ENCODE assay signal across 8 mouse cellular contexts in the genomic region with DNA sequence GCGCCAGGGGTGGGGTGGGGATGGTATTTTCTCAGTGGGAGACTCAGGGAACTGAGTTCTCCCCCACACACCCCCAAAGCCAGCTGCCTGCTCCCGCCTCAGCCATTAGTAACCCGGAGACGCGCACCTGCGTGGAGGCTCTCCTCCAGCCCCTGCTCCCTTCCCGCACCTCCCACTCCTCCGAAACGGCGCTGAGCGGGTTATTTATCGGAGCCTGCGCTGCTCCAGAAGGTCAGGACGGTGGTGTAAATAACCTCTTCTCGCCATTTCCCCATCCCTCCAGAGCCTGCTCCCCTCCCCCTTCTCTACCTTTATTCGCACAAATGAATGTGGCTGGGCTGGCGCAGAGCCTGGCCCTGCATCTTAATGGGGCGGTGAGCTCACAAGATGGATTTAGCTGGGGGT. TPM values are rescaled to one million over a fixed set of nuclear protein-coding genes. Genes with fewer than 3 reads are reported as not detected.
DNase-seq lines count a peak whose midpoint lies in the region; ATAC-seq and TF ChIP-seq lines count a peak whose summit lies in the region.

No protein-coding gene starts in this region.

- DNase-seq in left cerebral cortex, adult 18-20 months (ENCODE audit: low spot score in 2 of 2): peak; percentile 59 to 70
- DNase-seq in left cerebral cortex, adult 11 months (ENCODE audit: low spot score): no peak
- DNase-seq in cerebellum, postnatal 10 days: peak; percentile 82 to 86
- peak; percentile 77 for DNase-seq in forelimb bud, embryonic 11.5 days (ENCODE audit: low read depth, low spot score)
- peak; percentile 89 for DNase-seq in limb, embryonic 14.5 days (ENCODE audit: low spot score)
- DNase-seq in B cell, adult 2 months: no peak
- DNase-seq in urinary bladder, postnatal 14 days (ENCODE audit: low spot score): no peak

- no peaks in the 10 kb centered on the region for H3K27me3 ChIP-seq in limb, embryonic 14.5 days (ENCODE audit: control insufficient read depth, insufficient read depth, low read length)
- no peaks in the 10 kb centered on the region for H3K27me3 ChIP-seq in stomach, embryonic 15.5 days (replicated peaks)

- H3K9me3 ChIP-seq in limb, embryonic 14.5 days (ENCODE audit: control insufficient read depth, low read length): no peaks in the 10 kb centered on the region
- H3K9me3 ChIP-seq in stomach, embryonic 15.5 days: no peaks in the 10 kb centered on the region

- peaks cover 13% of the 10 kb centered on the region for H3K36me3 ChIP-seq in limb, embryonic 14.5 days (ENCODE audit: control insufficient read depth, insufficient read depth, low read length)
- peaks cover 15% of the 10 kb centered on the region for H3K36me3 ChIP-seq in stomach, embryonic 15.5 days

- 0 out of 2 replicates have a peak overlapping the region, but pooled peaks have one; percentile 18 for H3K9ac ChIP-seq in limb, embryonic 14.5 days (ENCODE audit: low read depth, low read length, severe bottlenecking)
- no peak overlapping the region for H3K9ac ChIP-seq in stomach, embryonic 15.5 days

- peak overlapping the region; percentile 46 for H3K4me2 ChIP-seq in limb, embryonic 14.5 days (replicated peaks; ENCODE audit: low read depth, low read length, severe bottlenecking)
- peak overlapping the region; percentile 40 for H3K4me2 ChIP-seq in stomach, embryonic 15.5 days

- TF ChIP-seq POLR2A in limb, embryonic 14.5 days (IDR thresholded peaks at IDR 0.05; ENCODE audit: borderline replicate concordance, extremely low read depth, insufficient read depth, insufficient read length): no peak

- peak overlapping the region; percentile 93 for H3K27ac ChIP-seq in limb, embryonic 14.5 days (replicated peaks; ENCODE audit: low read depth, low read length)
- H3K27ac ChIP-seq in stomach, embryonic 15.5 days: peak overlapping the region; percentile 83

- WGBS in limb, embryonic 14.5 days: 3% methylated on average over 18 of the region's 18 CpGs
- 14% methylated on average over 18 of the region's 18 CpGs for WGBS in stomach, embryonic 15.5 days

- peak; percentile 60 for ATAC-seq in limb, embryonic 14.5 days (ENCODE audit: low FRiP score, low read depth)
- ATAC-seq in stomach, embryonic 15.5 days (ENCODE audit: insufficient read depth, low FRiP score, low read depth): no peak

- peaks cover 95% of the 10 kb centered on the region for H3K4me1 ChIP-seq in limb, embryonic 14.5 days (ENCODE audit: control insufficient read depth, insufficient read depth, low read length)
- peaks cover 54% of the 10 kb centered on the region for H3K4me1 ChIP-seq in stomach, embryonic 15.5 days

- peak overlapping the region; percentile 25 for H3K4me3 ChIP-seq in limb, embryonic 14.5 days (replicated peaks; ENCODE audit: low read length)
- H3K4me3 ChIP-seq in stomach, embryonic 15.5 days (replicated peaks): 0 out of 2 replicates have a peak overlapping the region, but pooled peaks have one; percentile 15

RNA-seq across cellular contexts. Expression of a gene that starts 10.3 kb away (rescaled TPM):
- total RNA-seq in left cerebral cortex, adult 18-20 months (2021): 1 to 10 TPM in 1 of 2 experiments, under 1 TPM in 1; 0.42 to 1.0 TPM
- polyA plus RNA-seq in limb, embryonic 14.5 days (2012; rRNA removed): 0.34 and 0.53 TPM in 2 replicates
- polyA plus RNA-seq in limb, embryonic 14.5 days (2014; fragmentation: Nextera tagmentation; extraction: Ambion mirVana): 0.23 and 0.51 TPM in 2 replicates
- polyA plus RNA-seq in stomach, embryonic 15.5 days (2015; fragmentation: Nextera tagmentation; extraction: Ambion mirVana): 0.46 and 0.53 TPM in 2 replicates

RNA-seq across cellular contexts. Expression of a gene that starts 27.6 kb away (rescaled TPM):
- total RNA-seq in left cerebral cortex, adult 18-20 months (2021): 10 to 100 TPM; 93.5 to 97.5 TPM
- 200 and 228 TPM in 2 replicates for polyA plus RNA-seq in limb, embryonic 14.5 days (2012; rRNA removed)
- 292 and 298 TPM in 2 replicates for polyA plus RNA-seq in limb, embryonic 14.5 days (2014; fragmentation: Nextera tagmentation; extraction: Ambion mirVana)
- 248 and 260 TPM in 2 replicates for polyA plus RNA-seq in stomach, embryonic 15.5 days (2015; fragmentation: Nextera tagmentation; extraction: Ambion mirVana)

RNA-seq across cellular contexts. Expression of a gene that starts 39.8 kb away (rescaled TPM):
- total RNA-seq in left cerebral cortex, adult 18-20 months (2021): 10 to 100 TPM; 72.0 to 79.3 TPM
- polyA plus RNA-seq in limb, embryonic 14.5 days (2012; rRNA removed): 23.4 and 28.8 TPM in 2 replicates
- polyA plus RNA-seq in limb, embryonic 14.5 days (2014; fragmentation: Nextera tagmentation; extraction: Ambion mirVana): 16.4 and 19.1 TPM in 2 replicates
- 8.2 and 9.3 TPM in 2 replicates for polyA plus RNA-seq in stomach, embryonic 15.5 days (2015; fragmentation: Nextera tagmentation; extraction: Ambion mirVana)

RNA-seq across cellular contexts. Expression of a gene that starts 41.9 kb away (rescaled TPM):
- total RNA-seq in left cerebral cortex, adult 18-20 months (2021): under 1 TPM in 1 of 2 experiments, not detected in 1; 0.40 TPM
- polyA plus RNA-seq in limb, embryonic 14.5 days (2012; rRNA removed): 1.5 and 3.4 TPM in 2 replicates
- 1.5 and 2.4 TPM in 2 replicates for polyA plus RNA-seq in limb, embryonic 14.5 days (2014; fragmentation: Nextera tagmentation; extraction: Ambion mirVana)
- polyA plus RNA-seq in stomach, embryonic 15.5 days (2015; fragmentation: Nextera tagmentation; extraction: Ambion mirVana): 7.8 and 15.9 TPM in 2 replicates

RNA-seq across cellular contexts. Expression of a gene that starts 59.8 kb away (rescaled TPM):
- total RNA-seq in left cerebral cortex, adult 18-20 months (2021): 100 to 1,000 TPM; 232 to 268 TPM
- polyA plus RNA-seq in limb, embryonic 14.5 days (2012; rRNA removed): 830 and 1,175 TPM in 2 replicates
- 704 and 769 TPM in 2 replicates for polyA plus RNA-seq in limb, embryonic 14.5 days (2014; fragmentation: Nextera tagmentation; extraction: Ambion mirVana)
- 664 and 681 TPM in 2 replicates for polyA plus RNA-seq in stomach, embryonic 15.5 days (2015; fragmentation: Nextera tagmentation; extraction: Ambion mirVana)

Comparison
In these comparisons a context has a peak if more than half of its experiments do, and no peak if none do; other contexts are left out.
1. DNase-seq: peak in left cerebral cortex, adult 18-20 months (2 of 2), cerebellum, postnatal 10 days (2 of 2), forelimb bud, embryonic 11.5 days (single experiment) and limb, embryonic 14.5 days (single experiment); none in left cerebral cortex, adult 11 months (single experiment), B cell, adult 2 months (0 of 2) and urinary bladder, postnatal 14 days (single experiment).